Mouse (Mus musculus) induced T-regulatory cell, adult 2 months (primary cell): Measurements from ENCODE around the gene Sun2.

Experiments
- DNase-seq: peaks from one replicate; pipeline ENCODE4 v3.0.0-alpha.2; 2012; ENCODE audit warnings: low read depth

Gene Sun2

GRCm38 (mm10) chr15:79755977-79756625, 13.8 kb upstream of the Sun2 start:
- DNase-seq: no peak

GRCm38 (mm10) chr15:79755176-79755575, 12.8 kb upstream of the Sun2 start:
- no peak for DNase-seq

GRCm38 (mm10) chr15:79753873-79754272, 11.5 kb upstream of the Sun2 start:
- no peak for DNase-seq

GRCm38 (mm10) chr15:79753420-79753752, 11.1 kb upstream of the Sun2 start:
- no peak for DNase-seq

- peak; percentile 78 for DNase-seq
These were observed 10.5 kb upstream of the Sun2 start for GRCm38 (mm10) chr15:79752742-79753419.

GRCm38 (mm10) chr15:79751772-79752171, 9.4 kb upstream of the Sun2 start:
- DNase-seq: no peak

- no peak for DNase-seq
These were observed 7.9 kb upstream of the Sun2 start for GRCm38 (mm10) chr15:79750266-79750665.

- no peak for DNase-seq
These were observed 6.8 kb upstream of the Sun2 start for GRCm38 (mm10) chr15:79749162-79749561.

GRCm38 (mm10) chr15:79747998-79748397, 5.7 kb upstream of the Sun2 start:
- peak; percentile 65 for DNase-seq

GRCm38 (mm10) chr15:79745883-79746282, 3.5 kb upstream of the Sun2 start:
- no peak for DNase-seq

- no peak for DNase-seq
These were observed 3.0 kb upstream of the Sun2 start for GRCm38 (mm10) chr15:79745312-79745711.

- DNase-seq: no peak
These were observed 2.4 kb upstream of the Sun2 start for GRCm38 (mm10) chr15:79744742-79745141.

- no peak for DNase-seq
These were observed 1.7 kb upstream of the Sun2 start for GRCm38 (mm10) chr15:79744001-79744400.

GRCm38 (mm10) chr15:79742706-79743023, 329 bp upstream of the Sun2 start:
- no peak for DNase-seq

- peak; percentile 87 for DNase-seq
These were observed 1.0 kb downstream of the Sun2 start for GRCm38 (mm10) chr15:79741173-79741858.

GRCm38 (mm10) chr15:79740739-79741138, 1.6 kb downstream of the Sun2 start:
- DNase-seq: peak; percentile 84

- no peak for DNase-seq
These were observed 8.0 kb downstream of the Sun2 start for GRCm38 (mm10) chr15:79734311-79734710.

- DNase-seq: no peak
These were observed 8.7 kb downstream of the Sun2 start for GRCm38 (mm10) chr15:79733640-79734039.

- no peak for DNase-seq
These were observed 9.1 kb downstream of the Sun2 start for GRCm38 (mm10) chr15:79733192-79733591.

GRCm38 (mm10) chr15:79731554-79731953, 10.8 kb downstream of the Sun2 start:
- no peak for DNase-seq

GRCm38 (mm10) chr15:79728731-79729388, 13.5 kb downstream of the Sun2 start:
- DNase-seq: peak; percentile 67

GRCm38 (mm10) chr15:79728311-79728710, 14.0 kb downstream of the Sun2 start:
- no peak for DNase-seq

- no peak for DNase-seq
These were observed 14.5 kb downstream of the Sun2 start for GRCm38 (mm10) chr15:79727840-79728239.
